Mouse (Mus musculus): ENCODE measurements around the gene Olfr968. TPM values are rescaled to one million over a fixed set of nuclear protein-coding genes. Genes with fewer than 3 reads are reported as not detected.

Olfr968 gene
- polyA plus RNA-seq (2015; fragmentation: Nextera tagmentation; extraction: Ambion mirVana), result not detected in 2 replicates

DNA sequence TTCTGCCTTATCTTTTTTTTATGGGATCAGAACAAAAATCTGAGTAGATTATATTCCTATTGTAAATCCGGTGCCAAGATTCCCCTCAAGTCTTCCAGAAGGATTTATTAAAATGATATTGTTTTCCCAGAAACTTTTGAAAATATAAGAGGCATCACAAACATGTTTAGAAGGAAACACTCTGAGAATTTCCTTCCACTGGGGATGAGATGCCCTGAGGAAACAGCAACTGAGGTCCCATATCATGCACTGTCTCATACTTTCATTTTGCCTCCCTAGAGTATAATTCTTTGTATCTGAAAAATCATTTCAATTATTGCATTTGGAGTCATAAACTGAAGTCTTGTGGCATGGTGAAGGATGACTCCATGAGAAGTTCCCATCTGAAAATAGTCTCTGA, at the start of gene Olfr968:
TSS of gene Olfr968 (minus strand) at position 101 of the 400 bp plus-strand sequence.
- Histone ChIP-seq H3K36me3 (ENCODE audit: control insufficient read depth, insufficient read depth, low read length) (no peaks in the 10 kb centered on the region), H3K27me3 (ENCODE audit: control insufficient read depth, insufficient read depth, low read depth, low read length) (no peaks in the 10 kb centered on the region), H3K9me3 (replicated peaks; ENCODE audit: control insufficient read depth, low read length, poor library complexity, severe bottlenecking) (no peaks in the 10 kb centered on the region), H3K27ac (ENCODE audit: low read length) (no peak within 1 kb of the TSS), H3K4me3 (ENCODE audit: low read depth, low read length) (no peak within 1 kb of the TSS), H3K9ac (ENCODE audit: low read depth, low read length) (no peak within 1 kb of the TSS), H3K4me1 (ENCODE audit: control insufficient read depth, insufficient read depth, low read length) (no peaks in the 10 kb centered on the region), H3K4me2 (ENCODE audit: low read length) (no peak within 1 kb of the TSS)
- ATAC-seq, result no peak
- WGBS, result 85% methylated on average over 1 of the region's 1 CpGs

DNA sequence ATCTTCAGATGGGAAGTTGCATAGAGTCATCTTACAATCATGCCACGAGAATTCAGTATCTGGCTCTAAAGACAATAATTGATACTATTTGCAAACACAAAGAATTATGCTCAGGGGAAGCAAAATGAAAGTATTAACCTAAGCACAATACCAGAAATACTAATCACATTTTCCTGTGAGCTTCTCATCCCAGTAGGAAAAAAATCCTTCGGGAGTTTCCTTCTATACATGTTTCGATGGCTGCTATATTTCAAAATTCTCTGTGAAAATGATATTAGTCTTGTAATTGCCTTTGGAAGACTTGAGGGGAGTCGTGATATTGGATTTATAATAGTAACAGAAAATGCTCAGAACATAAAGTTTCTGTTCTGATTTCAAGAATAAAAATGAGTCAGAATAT, 25.5 kb upstream of the Olfr968 start, which contains the start of gene Olfr970:
TSS of gene Olfr970 (plus strand) at position 301 of the 400 bp plus-strand sequence.
- WGBS, result 77% methylated on average over 4 of the region's 4 CpGs
- no peak within 1 kb of the TSS for H3K27ac ChIP-seq (ENCODE audit: low read length)
- H3K4me1 ChIP-seq (ENCODE audit: control insufficient read depth, insufficient read depth, low read length), result no peaks in the 10 kb centered on the region
- H3K36me3 ChIP-seq (ENCODE audit: control insufficient read depth, insufficient read depth, low read length), result no peaks in the 10 kb centered on the region
- no peak within 1 kb of the TSS for H3K9ac ChIP-seq (ENCODE audit: low read depth, low read length)
- no peak for ATAC-seq
- H3K4me3 ChIP-seq (ENCODE audit: low read depth, low read length), result no peak within 1 kb of the TSS
- no peaks in the 10 kb centered on the region for H3K27me3 ChIP-seq (ENCODE audit: control insufficient read depth, insufficient read depth, low read depth, low read length)
- H3K9me3 ChIP-seq (replicated peaks; ENCODE audit: control insufficient read depth, low read length, poor library complexity, severe bottlenecking), result no peaks in the 10 kb centered on the region
- no peak within 1 kb of the TSS for H3K4me2 ChIP-seq (ENCODE audit: low read length)

DNA sequence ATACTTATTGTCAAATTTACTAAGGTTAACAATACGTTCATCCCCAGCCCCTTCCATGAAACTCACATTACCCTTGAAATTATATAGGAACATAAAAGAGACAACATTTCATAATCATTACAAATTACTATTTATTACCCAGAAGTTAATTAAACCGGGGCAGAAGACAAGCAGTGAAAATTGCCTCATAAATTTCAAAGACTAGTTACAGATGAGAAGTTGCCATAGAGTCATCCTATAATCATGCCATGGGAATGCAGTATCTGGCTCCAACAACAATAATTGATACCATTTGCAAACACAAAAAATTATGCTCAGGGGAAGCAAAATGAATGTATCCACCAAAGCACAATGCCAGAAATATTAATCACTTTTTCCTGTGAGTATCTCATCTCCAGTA, 7.5 kb upstream of the Olfr968 start, which contains the start of gene Olfr969:
TSS of gene Olfr969 (plus strand) at position 388 of the 400 bp plus-strand sequence.
- Histone ChIP-seq H3K4me3 (ENCODE audit: low read depth, low read length) (no peak within 1 kb of the TSS), H3K27me3 (ENCODE audit: control insufficient read depth, insufficient read depth, low read depth, low read length) (no peaks in the 10 kb centered on the region), H3K9me3 (replicated peaks; ENCODE audit: control insufficient read depth, low read length, poor library complexity, severe bottlenecking) (no peaks in the 10 kb centered on the region), H3K4me2 (ENCODE audit: low read length) (no peak within 1 kb of the TSS), H3K4me1 (ENCODE audit: control insufficient read depth, insufficient read depth, low read length) (no peaks in the 10 kb centered on the region), H3K36me3 (ENCODE audit: control insufficient read depth, insufficient read depth, low read length) (no peaks in the 10 kb centered on the region), H3K27ac (ENCODE audit: low read length) (no peak within 1 kb of the TSS), H3K9ac (ENCODE audit: low read depth, low read length) (no peak within 1 kb of the TSS)
- WGBS, result 81% methylated on average over 2 of the region's 2 CpGs
- ATAC-seq, result no peak

DNA sequence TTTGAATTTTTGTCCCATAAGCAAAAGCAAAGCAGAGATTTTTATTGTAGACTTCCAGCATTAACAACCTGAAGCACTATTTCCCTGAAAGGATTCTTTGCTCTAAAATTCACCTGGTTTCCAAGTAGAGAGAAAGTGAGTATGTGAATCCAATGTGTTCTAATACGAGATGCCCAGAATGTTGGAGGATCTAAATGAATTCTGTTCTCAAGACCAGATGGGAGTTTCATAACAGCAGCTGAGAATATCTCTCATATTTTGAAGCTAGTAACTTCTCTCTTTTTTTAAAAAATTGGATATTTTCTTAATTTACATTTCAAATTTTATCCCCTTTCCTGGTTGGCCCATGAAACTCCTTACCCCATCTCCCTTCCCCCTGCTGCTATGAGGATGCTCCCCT, 36.6 kb downstream of the Olfr968 start:
- 87% methylated on average over 1 of the region's 1 CpGs for WGBS
- Histone ChIP-seq H3K9me3 (replicated peaks; ENCODE audit: control insufficient read depth, low read length, poor library complexity, severe bottlenecking) (no peaks in the 10 kb centered on the region), H3K4me2 (ENCODE audit: low read length) (no peak overlapping the region), H3K27me3 (ENCODE audit: control insufficient read depth, insufficient read depth, low read depth, low read length) (no peaks in the 10 kb centered on the region), H3K9ac (ENCODE audit: low read depth, low read length) (no peak overlapping the region), H3K36me3 (ENCODE audit: control insufficient read depth, insufficient read depth, low read length) (no peaks in the 10 kb centered on the region), H3K27ac (ENCODE audit: low read length) (no peak overlapping the region), H3K4me1 (ENCODE audit: control insufficient read depth, insufficient read depth, low read length) (no peaks in the 10 kb centered on the region), H3K4me3 (ENCODE audit: low read depth, low read length) (no peak overlapping the region)
- no peak for ATAC-seq

DNA sequence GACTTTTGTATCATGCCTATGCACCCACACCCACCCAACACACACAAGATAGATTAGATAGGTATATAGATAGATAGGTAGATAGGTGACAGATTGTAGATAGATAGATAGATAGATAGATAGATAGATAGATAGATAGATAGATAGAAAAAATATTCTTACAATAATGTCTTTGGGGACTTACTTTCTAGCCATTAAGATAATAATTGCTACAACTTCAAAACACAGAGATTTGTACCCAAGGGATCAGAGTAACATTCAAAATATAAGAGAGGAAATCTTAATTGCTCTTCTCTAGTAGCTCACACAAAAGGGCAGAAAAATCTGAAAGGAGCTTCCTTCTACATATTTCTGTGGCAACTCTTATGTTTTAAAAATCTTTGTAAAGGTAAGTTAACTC, 37.1 kb downstream of the Olfr968 start, which contains the start of gene Olfr967:
TSS of gene Olfr967 (plus strand) at position 301 of the 400 bp plus-strand sequence.
- no peaks in the 10 kb centered on the region for H3K36me3 ChIP-seq (ENCODE audit: control insufficient read depth, insufficient read depth, low read length)
- ATAC-seq, result no peak

DNA sequence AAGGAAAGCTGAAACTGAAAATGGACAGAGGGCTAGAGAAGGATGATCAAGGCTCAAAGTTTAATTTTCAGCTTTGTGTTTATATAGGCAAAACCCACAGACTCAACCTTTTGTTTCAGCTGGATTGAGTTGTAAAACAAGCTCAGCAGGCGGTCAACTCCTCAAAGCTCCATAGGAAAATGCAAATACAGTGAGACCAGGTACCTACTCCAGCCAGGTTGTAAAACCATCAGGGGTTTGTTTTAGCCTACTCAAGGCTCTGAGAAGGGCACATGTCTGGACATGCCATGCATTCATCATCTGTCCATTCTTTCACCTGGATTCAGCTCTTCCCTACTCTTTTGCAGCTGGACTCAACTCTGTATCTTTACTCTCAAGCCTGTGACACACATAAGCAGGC, 42.3 kb downstream of the Olfr968 start:
- Histone ChIP-seq H3K27ac (ENCODE audit: low read length) (no peak overlapping the region), H3K9ac (ENCODE audit: low read depth, low read length) (no peak overlapping the region), H3K4me3 (ENCODE audit: low read depth, low read length) (no peak overlapping the region), H3K27me3 (ENCODE audit: control insufficient read depth, insufficient read depth, low read depth, low read length) (no peaks in the 10 kb centered on the region), H3K4me1 (ENCODE audit: control insufficient read depth, insufficient read depth, low read length) (no peaks in the 10 kb centered on the region), H3K9me3 (replicated peaks; ENCODE audit: control insufficient read depth, low read length, poor library complexity, severe bottlenecking) (no peaks in the 10 kb centered on the region), H3K36me3 (ENCODE audit: control insufficient read depth, insufficient read depth, low read length) (no peaks in the 10 kb centered on the region), H3K4me2 (ENCODE audit: low read length) (no peak overlapping the region)
- WGBS, result 97% methylated on average over 1 of the region's 1 CpGs
- no peak for ATAC-seq

More for the DNA sequence above, 37.1 kb downstream of the Olfr968 start, which contains the start of gene Olfr967:
- Histone ChIP-seq H3K9me3 (replicated peaks; ENCODE audit: control insufficient read depth, low read length, poor library complexity, severe bottlenecking) (no peaks in the 10 kb centered on the region), H3K9ac (ENCODE audit: low read depth, low read length) (no peak within 1 kb of the TSS), H3K4me3 (ENCODE audit: low read depth, low read length) (no peak within 1 kb of the TSS), H3K4me2 (ENCODE audit: low read length) (no peak within 1 kb of the TSS), H3K27me3 (ENCODE audit: control insufficient read depth, insufficient read depth, low read depth, low read length) (no peaks in the 10 kb centered on the region), H3K27ac (ENCODE audit: low read length) (no peak within 1 kb of the TSS), H3K4me1 (ENCODE audit: control insufficient read depth, insufficient read depth, low read length) (no peaks in the 10 kb centered on the region)

DNA sequence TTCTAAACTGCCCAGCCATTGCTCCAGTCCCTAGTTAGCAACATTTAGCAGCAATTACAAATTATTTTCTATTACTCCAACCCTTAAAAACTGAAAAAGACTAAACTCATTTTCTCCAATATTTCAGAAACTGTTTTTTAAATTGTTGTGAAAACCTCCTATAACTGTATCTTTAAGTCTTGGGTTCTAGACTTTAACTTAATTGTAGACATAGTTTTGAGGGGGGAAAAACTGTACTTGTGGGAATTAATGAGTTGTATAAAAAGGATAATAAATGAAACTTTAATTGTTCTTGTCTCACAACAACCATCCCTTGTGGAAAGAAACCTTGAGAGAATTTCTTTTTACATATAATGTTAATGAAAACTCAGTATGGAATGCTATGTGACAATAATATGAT, 52.4 kb downstream of the Olfr968 start, which contains the start of gene Olfr150:
TSS of gene Olfr150 (plus strand) at position 301 of the 400 bp plus-strand sequence.
- Histone ChIP-seq H3K9ac (ENCODE audit: low read depth, low read length) (no peak within 1 kb of the TSS), H3K27me3 (ENCODE audit: control insufficient read depth, insufficient read depth, low read depth, low read length) (no peaks in the 10 kb centered on the region), H3K4me1 (ENCODE audit: control insufficient read depth, insufficient read depth, low read length) (no peaks in the 10 kb centered on the region), H3K27ac (ENCODE audit: low read length) (no peak within 1 kb of the TSS), H3K9me3 (replicated peaks; ENCODE audit: control insufficient read depth, low read length, poor library complexity, severe bottlenecking) (no peaks in the 10 kb centered on the region), H3K4me3 (ENCODE audit: low read depth, low read length) (no peak within 1 kb of the TSS), H3K36me3 (ENCODE audit: control insufficient read depth, insufficient read depth, low read length) (no peaks in the 10 kb centered on the region), H3K4me2 (ENCODE audit: low read length) (no peak within 1 kb of the TSS)
- ATAC-seq, result no peak

Other genes with a start within 250 kb of the Olfr968 start
- not detected in 2 replicates for gene Olfr958, start 229.2 kb downstream of the Olfr968 start, polyA plus RNA-seq (2015; fragmentation: Nextera tagmentation; extraction: Ambion mirVana)
- not detected in 2 replicates for gene Olfr959, start 207.7 kb downstream of the Olfr968 start, polyA plus RNA-seq (2015; fragmentation: Nextera tagmentation; extraction: Ambion mirVana)
- gene AW551984, start 178.8 kb downstream of the Olfr968 start, polyA plus RNA-seq (2015; fragmentation: Nextera tagmentation; extraction: Ambion mirVana), result 215 and 253 TPM in 2 replicates
- gene Olfr148, start 172.6 kb downstream of the Olfr968 start, polyA plus RNA-seq (2015; fragmentation: Nextera tagmentation; extraction: Ambion mirVana), result not detected in 2 replicates
- gene Olfr960, start 161.9 kb downstream of the Olfr968 start, polyA plus RNA-seq (2015; fragmentation: Nextera tagmentation; extraction: Ambion mirVana), result not detected in 2 replicates
- gene Olfr961, start 138.2 kb downstream of the Olfr968 start, polyA plus RNA-seq (2015; fragmentation: Nextera tagmentation; extraction: Ambion mirVana), result not detected in 2 replicates
- gene Olfr963, start 116.0 kb downstream of the Olfr968 start, polyA plus RNA-seq (2015; fragmentation: Nextera tagmentation; extraction: Ambion mirVana), result not detected in 2 replicates
- not detected in 2 replicates for gene Olfr149, start 76.1 kb downstream of the Olfr968 start, polyA plus RNA-seq (2015; fragmentation: Nextera tagmentation; extraction: Ambion mirVana)
- not detected in 2 replicates for gene Olfr965, start 71.9 kb downstream of the Olfr968 start, polyA plus RNA-seq (2015; fragmentation: Nextera tagmentation; extraction: Ambion mirVana)
- gene Olfr150, start 52.3 kb downstream of the Olfr968 start, polyA plus RNA-seq (2015; fragmentation: Nextera tagmentation; extraction: Ambion mirVana), result not detected in 2 replicates
- gene Olfr967, start 37.0 kb downstream of the Olfr968 start, polyA plus RNA-seq (2015; fragmentation: Nextera tagmentation; extraction: Ambion mirVana), result not detected in 2 replicates
- gene Olfr969, start 7.7 kb upstream of the Olfr968 start, polyA plus RNA-seq (2015; fragmentation: Nextera tagmentation; extraction: Ambion mirVana), result not detected in 2 replicates
- not detected in 2 replicates for gene Olfr970, start 25.6 kb upstream of the Olfr968 start, polyA plus RNA-seq (2015; fragmentation: Nextera tagmentation; extraction: Ambion mirVana)
- gene Olfr971, start 53.6 kb upstream of the Olfr968 start, polyA plus RNA-seq (2015; fragmentation: Nextera tagmentation; extraction: Ambion mirVana), result not detected in 2 replicates
- not detected in 2 replicates for gene Olfr972, start 83.2 kb upstream of the Olfr968 start, polyA plus RNA-seq (2015; fragmentation: Nextera tagmentation; extraction: Ambion mirVana)
- gene Olfr229, start 124.1 kb upstream of the Olfr968 start, polyA plus RNA-seq (2015; fragmentation: Nextera tagmentation; extraction: Ambion mirVana), result not detected in 2 replicates
- gene Olfr974, start 154.2 kb upstream of the Olfr968 start, polyA plus RNA-seq (2015; fragmentation: Nextera tagmentation; extraction: Ambion mirVana), result not detected in 2 replicates
- gene Olfr975, start 168.8 kb upstream of the Olfr968 start, polyA plus RNA-seq (2015; fragmentation: Nextera tagmentation; extraction: Ambion mirVana), result not detected in 2 replicates
- not detected in 2 replicates for gene Olfr976, start 177.9 kb upstream of the Olfr968 start, polyA plus RNA-seq (2015; fragmentation: Nextera tagmentation; extraction: Ambion mirVana)
- not detected in 2 replicates for gene Olfr978, start 208.9 kb upstream of the Olfr968 start, polyA plus RNA-seq (2015; fragmentation: Nextera tagmentation; extraction: Ambion mirVana)
- not detected in 2 replicates for gene Olfr979, start 220.2 kb upstream of the Olfr968 start, polyA plus RNA-seq (2015; fragmentation: Nextera tagmentation; extraction: Ambion mirVana)
- not detected in 2 replicates for gene Olfr980, start 226.3 kb upstream of the Olfr968 start, polyA plus RNA-seq (2015; fragmentation: Nextera tagmentation; extraction: Ambion mirVana)
- not detected in 2 replicates for gene Olfr981, start 238.2 kb upstream of the Olfr968 start, polyA plus RNA-seq (2015; fragmentation: Nextera tagmentation; extraction: Ambion mirVana)

All from midbrain, embryonic 16.5 days (tissue).